Mouse (Mus musculus) lung, adult 18-20 months (tissue): Measurements from ENCODE around the gene Cyb5r3.

Experiments used
- DNase-seq, 2 experiments: peaks; one replicate each; pipeline ENCODE4 v3.0.0; 2022; ENCODE audit warnings: mixed read lengths in 2 of 2

Gene Cyb5r3

GRCm38 (mm10) chr15:83168875-83169771 lies 3.3 kb downstream of the Cyb5r3 start:
- peak; percentile 41 to 59 for DNase-seq

DNA sequence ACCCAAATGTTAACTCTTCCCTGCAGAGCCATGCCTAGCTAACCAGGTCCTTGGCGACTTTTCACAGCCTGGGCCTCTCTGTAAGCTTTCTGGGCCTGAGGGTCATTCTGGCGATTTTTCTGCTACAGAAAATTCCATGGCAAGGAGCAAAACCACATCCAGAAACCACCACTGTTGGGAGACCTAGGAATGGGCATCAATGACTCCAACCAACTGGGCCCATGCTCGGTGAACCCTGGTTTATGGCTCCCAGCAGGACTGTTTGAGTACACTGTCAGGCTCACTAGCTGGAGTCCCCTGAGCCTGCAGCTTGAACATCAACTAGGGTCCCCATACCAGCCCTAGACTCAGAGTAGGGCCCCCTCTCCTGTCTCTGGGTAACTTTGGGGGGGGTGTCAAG lies 4.1 kb downstream of the Cyb5r3 start:
- DNase-seq: no peak

DNA sequence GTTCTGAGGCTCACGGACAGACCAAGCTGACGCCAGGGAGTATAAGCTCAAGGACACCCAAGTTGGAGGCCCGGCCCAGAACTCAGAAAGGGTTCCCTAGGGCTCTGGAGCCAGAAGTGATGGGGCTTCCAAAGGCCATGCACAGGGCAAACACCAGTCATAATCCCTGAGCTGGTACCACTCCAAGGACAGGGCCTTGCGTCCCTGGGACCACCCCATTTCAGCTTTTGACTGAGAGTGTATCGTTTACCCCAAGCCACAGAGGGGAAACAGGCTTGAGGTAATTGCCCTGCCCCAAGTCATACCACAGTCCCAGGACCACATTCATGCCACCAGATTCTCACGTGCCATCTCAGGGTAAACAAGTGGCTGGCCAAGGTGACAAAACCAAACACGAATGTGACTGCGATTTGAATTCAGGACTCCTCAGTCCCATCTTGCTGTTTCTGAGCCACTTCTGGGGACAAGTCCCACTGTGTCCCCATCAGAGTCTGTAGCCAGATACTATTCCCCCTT lies 4.8 kb downstream of the Cyb5r3 start:
- DNase-seq: no peak

DNA sequence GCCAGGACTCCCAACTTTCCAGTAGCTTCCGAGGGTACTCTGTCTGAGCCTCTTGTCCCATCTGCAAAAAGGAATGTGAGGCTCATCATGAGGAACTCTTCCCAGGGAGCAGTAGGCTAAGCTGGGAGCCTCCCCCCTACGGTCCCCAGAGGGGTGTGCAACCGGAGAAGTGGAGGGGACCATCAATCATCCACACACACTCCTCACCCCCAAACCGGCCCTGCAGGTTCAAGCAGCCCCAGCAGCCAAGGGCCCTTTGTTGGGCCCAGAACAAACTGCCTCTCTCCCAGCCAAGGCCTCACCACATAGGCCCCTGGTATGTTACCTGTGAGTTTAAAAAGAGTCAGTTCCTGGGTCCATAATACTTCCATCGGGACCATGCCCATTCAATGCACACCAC lies 5.3 kb downstream of the Cyb5r3 start:
- peak; percentile 69 to 82 for DNase-seq

- peak; percentile 66 to 70 for DNase-seq
Measured at GRCm38 (mm10) chr15:83166642-83167041, 5.8 kb downstream of the Cyb5r3 start.

GRCm38 (mm10) chr15:83165526-83166315 lies 6.7 kb downstream of the Cyb5r3 start:
- DNase-seq: peak in 1 of 2 experiments; percentile 44

- DNase-seq: peak; percentile 81 to 86
Measured at GRCm38 (mm10) chr15:83164971-83165471, 7.4 kb downstream of the Cyb5r3 start.

GRCm38 (mm10) chr15:83162818-83163485 lies 9.4 kb downstream of the Cyb5r3 start:
- no peak for DNase-seq

GRCm38 (mm10) chr15:83162001-83162400 lies 10.4 kb downstream of the Cyb5r3 start:
- no peak for DNase-seq

GRCm38 (mm10) chr15:83161062-83161748 lies 11.2 kb downstream of the Cyb5r3 start:
- no peak for DNase-seq

DNA sequence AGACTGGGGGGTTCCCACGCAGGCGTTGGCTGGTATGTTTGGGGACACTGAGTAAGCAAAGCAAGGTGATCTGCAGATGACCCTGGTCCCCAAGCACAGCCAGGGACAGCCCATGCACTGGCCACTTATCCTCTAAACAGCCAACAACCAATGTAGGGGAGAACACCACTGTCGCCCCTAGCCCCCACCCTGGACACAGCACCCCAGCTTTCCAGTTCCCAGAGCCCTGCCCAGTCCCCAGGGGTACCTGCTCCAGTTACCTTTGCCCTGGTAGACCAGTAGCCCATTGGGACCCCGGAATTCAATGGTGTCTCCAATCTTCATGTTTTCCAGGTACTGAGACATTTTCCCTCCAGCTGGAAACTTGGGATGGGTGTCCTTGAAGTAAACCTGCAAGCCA lies 11.8 kb downstream of the Cyb5r3 start:
- no peak for DNase-seq

DNA sequence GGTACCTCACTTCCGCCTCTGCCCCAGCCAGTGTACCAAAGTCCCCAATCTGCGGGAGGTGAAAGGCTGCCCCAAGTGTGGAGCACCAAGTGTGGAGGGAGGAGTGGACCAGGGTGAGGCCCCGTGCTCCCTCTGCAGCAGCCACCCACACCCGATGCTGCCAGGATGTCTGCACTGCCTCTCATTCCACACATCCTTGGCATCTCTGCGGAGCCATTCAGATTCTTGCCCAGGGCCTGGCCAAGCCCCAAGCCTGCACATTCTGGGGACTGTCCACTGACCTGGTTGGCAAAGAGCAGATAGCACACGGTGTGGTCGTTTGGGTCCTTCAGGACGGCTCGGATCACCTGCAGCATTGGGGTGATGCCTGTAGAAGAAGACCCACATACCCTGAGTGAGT lies 12.6 kb downstream of the Cyb5r3 start:
- DNase-seq: peak; percentile 44

- no peak for DNase-seq
Measured at GRCm38 (mm10) chr15:83158587-83159160, 13.7 kb downstream of the Cyb5r3 start.

GRCm38 (mm10) chr15:83157667-83158064 lies 14.7 kb downstream of the Cyb5r3 start:
- DNase-seq: no peak

GRCm38 (mm10) chr15:83156929-83157666 lies 15.3 kb downstream of the Cyb5r3 start:
- peak; percentile 74 to 80 for DNase-seq

GRCm38 (mm10) chr15:83155672-83156419 lies 16.5 kb downstream of the Cyb5r3 start:
- DNase-seq: no peak

DNA sequence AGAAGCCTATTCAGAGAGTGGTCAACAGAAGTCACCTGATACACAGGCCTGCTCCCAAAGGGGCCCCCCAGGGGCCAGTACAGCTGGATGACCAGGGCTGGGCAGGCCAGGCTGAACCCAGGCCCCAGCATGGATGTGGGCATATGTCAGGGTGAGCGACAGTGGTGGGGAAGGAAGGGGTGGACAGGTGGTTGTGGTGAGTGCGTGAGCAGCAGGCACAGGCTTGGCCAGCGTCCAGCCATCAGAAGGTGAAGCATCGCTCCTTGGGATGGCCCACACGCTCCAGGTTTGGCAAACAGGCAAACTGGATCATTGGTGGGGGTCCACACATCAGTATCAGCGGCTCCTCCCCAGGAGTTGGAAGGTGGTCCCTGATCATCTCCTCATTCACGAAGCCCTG lies 18.1 kb downstream of the Cyb5r3 start:
- no peak for DNase-seq

GRCm38 (mm10) chr15:83150694-83151093 lies 21.7 kb downstream of the Cyb5r3 start:
- no peak for DNase-seq

- DNase-seq: no peak
Measured at GRCm38 (mm10) chr15:83150073-83150442, 22.3 kb downstream of the Cyb5r3 start.
